Mouse (Mus musculus) thymus, adult 2 months (tissue): ENCODE data around the gene Ndufc1.

Experiments used
- CTCF ChIP-seq: fragments of 200-500 bp; IDR thresholded peaks from 2 replicates; pipeline ENCODE4 v1.5.1; 2012; ENCODE audit warnings: mild to moderate bottlenecking, control low read depth, low read length, moderate library complexity, borderline replicate concordance; ENCODE audit not compliant: control insufficient read depth, poor library complexity, insufficient read depth; ENCODE audit errors: extremely low read depth
- POLR2A ChIP-seq: fragments of 200-500 bp; IDR thresholded peaks from 2 replicates; pipeline ENCODE4 v1.6.1; 2012; ENCODE audit warnings: mild to moderate bottlenecking, low read length, control low read depth, moderate library complexity; ENCODE audit not compliant: control insufficient read depth, poor library complexity, insufficient read depth; ENCODE audit errors: extremely low read depth

DNA sequence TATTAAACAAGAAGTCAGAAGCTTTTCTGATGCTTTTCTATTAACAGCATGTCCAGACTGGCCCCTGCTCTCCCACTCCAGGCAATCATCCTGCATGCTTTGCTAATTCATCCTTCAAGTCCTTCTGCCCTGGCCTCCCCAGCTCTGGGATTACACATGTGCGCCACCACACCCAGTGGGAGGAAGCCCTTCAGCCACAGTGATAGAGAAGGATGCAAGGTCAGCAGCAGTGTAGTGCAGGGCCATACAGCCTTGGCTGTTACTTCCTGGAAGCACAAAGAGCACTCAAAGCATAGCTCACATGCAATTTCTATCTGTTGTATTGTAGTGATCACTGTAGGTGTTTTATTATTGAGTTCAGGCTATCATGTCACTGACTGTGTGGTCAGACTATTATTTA lies 4.5 kb upstream of the Ndufc1 start:
- no peak for TF ChIP-seq POLR2A
- no peak for TF ChIP-seq CTCF
